Mouse (Mus musculus) C2C12 (cell line): Measurements from ENCODE around the gene Saa1.

ENCODE experiments used
- CEBPB ChIP-seq: IDR thresholded peaks from one replicate; pipeline ENCODE4 v1.6.1; 2011; ENCODE audit warnings: low read depth, mild to moderate bottlenecking, control low read depth, moderate library complexity
- CTCF ChIP-seq: IDR thresholded peaks from one replicate; pipeline ENCODE4 v1.5.1; 2011; ENCODE audit not compliant: control insufficient read depth, insufficient read depth, insufficient read length
- FOSL1 ChIP-seq: IDR thresholded peaks from one replicate; pipeline ENCODE4 v1.8.0; 2011; ENCODE audit warnings: mild to moderate bottlenecking, low read length; ENCODE audit not compliant: poor library complexity, insufficient read depth, severe bottlenecking
- MAX ChIP-seq: IDR thresholded peaks from one replicate; pipeline ENCODE4 v1.6.1; 2011; ENCODE audit warnings: mild to moderate bottlenecking, control low read depth
- MYOD1 ChIP-seq: IDR thresholded peaks from one replicate; pipeline ENCODE4 v1.6.1; 2011; ENCODE audit warnings: low read depth; ENCODE audit not compliant: control insufficient read depth, insufficient read length
- USF1 ChIP-seq: IDR thresholded peaks from one replicate; pipeline ENCODE4 v1.6.1; 2011; ENCODE audit warnings: low read depth, mild to moderate bottlenecking, control low read depth, moderate library complexity

DNA sequence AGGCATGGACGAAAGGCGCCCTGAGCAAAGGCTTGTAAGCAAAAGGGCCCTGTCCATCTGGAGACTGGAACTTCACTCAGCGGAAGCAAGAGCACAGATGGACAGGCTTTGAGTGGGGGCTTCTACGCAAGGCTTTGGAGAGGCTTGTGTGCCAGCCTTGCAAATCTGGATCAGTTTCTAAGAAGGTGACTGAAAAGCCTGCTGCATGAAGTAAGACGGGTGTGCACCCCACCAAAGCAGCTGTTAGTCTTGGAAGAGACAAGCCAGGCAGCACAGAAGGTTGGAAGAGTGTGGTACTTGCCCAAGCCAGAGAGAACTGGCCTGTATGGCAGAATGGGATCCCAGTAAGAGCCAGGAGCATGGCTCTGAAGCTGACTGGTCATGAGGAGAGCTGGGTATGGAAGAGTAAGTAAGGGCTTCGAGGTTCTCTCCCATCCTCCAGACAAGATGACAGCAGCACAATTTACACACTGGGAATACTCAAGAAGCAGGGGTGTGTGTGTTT, 42.2 kb downstream of the Saa1 start:
- no peak for TF ChIP-seq CTCF
- no peak for TF ChIP-seq USF1
- TF ChIP-seq FOSL1 = no peak
- TF ChIP-seq MYOD1 = no peak
- TF ChIP-seq CEBPB = no peak
- TF ChIP-seq MAX = no peak
